Mouse (Mus musculus): ENCODE results near the gene Fam131c.
A peak's percentile ranks its signal among the peaks of the same experiment; 100 is the strongest.

The Fam131c gene

DNA sequence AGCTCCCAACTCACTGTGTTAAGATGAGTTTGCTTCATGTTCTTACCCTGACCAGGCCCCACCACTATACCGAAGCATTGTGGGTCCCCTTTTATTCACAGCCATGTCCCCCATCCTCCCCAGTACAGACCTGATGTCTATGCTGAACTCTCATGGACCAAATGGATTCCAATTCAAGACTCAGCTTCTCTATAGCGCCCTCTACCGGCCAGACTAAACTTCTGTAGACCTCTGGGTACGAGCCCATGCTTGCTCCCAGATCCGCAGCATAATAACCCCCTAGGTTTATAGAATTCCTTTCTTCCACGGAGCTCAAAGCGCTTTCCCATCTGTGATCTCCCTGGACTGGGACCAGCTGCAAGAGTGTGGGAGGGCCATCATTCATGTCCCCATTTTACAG, 7.2 kb upstream of the Fam131c start:
- peak; percentile 64 for DNase-seq

DNA sequence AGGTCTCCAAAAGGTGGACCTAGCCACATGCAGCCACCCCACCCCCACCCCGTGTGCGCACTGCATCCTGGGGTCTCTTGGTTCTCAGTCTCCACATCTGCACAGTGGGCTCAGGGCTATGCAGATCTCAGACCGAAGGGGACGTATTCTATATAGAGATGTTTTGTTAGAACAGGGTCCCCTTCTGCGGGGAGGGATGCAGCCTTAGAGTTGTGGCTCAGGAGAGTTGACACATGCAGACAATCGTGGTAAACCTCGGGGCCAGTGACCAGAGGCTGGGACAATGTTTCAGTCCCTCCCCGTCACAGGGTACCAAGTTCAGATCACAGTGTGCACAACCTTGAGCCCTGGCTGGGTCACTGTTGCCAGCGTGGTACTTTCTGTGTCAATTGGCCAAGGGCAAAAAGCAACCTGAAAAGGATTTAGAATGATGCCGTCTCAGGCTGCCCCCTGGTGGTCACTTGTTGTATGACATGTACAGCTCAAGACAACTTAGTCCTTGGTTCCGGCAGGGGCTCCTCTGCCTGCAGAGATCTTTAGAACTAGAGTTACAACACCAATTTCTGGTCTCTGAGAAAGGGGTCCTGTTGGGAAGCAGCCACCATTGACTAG, 5.0 kb upstream of the Fam131c start:
- peak; percentile 83 for DNase-seq

DNA sequence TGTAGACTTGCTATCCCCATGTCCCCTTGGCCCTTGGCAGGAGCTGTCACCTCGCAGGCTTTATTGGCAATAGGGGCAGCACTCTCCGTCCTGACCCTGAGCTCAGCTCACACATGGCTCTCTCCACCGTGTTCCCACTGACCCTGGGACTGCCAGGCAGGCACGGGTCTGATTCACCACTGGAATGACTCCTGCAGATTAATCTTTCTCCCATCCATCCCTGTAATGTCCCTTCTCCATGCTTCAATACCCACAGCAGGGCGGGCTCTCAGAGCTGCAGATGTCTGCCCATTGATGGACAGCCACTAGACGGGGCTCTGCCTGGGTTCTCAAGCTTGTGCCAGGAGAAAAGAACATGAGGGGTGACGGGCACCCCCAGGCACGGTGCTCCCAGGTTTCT, 2.9 kb upstream of the Fam131c start:
- DNase-seq = no peak

DNA sequence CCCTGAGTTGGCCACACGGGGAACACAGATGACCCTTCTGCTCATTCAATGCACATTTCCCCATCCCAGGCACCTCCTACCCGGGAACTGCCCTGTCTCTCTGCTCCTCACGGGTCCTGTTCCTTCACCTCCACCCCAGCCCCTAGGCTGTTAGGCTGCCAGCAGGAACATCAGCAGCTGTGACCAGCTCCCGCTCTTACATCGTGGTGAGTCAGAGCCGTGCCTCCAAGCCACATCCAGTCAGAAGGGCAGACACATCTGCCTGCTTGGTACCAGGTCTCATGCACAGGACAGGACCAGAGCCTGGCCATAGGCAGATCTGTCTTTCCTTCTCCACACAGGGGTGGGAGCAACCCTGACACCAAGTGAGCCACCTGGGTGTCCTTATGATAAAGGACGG, 2.1 kb upstream of the Fam131c start:
- DNase-seq = no peak

DNA sequence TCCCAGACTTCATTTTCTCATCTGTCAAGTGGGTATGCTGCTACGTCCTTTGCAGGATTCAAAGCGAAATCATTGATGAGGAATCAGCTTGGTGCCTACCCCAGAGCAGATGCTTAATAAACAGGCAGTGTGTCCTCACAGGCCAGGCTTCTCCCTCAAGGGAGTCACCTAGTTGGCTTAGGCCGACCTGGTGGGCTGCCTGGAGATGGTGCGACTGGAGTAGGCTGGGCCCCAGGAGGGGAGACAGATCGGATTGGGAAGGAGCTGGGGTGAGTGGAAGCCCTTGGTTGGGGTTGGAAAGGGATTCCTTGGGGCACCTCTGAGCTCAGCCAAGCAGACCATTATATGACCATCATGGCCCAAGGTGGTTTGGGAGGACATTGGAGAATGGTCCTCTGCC, 4.4 kb downstream of the Fam131c start:
- DNase-seq = no peak

DNA sequence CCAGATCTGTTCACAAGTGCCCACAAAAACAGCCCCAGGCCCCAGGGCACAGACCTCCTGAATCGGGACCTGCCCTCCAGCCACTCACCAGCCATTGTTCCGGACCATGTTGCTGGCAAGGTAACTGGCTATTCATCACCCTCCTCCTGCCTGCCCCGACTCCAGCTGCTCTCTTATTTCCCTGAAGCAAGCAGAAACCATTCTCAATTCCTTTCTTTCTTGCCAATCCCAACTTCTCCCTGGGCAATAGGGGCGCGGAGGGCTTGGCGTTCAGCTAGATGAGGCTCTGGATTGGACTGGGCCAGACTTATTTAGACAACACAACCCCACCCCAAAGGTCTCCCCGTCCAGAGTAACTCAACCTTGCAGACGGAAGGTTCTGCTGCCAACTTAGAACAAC, 11.7 kb downstream of the Fam131c start:
- DNase-seq = no peak

DNA sequence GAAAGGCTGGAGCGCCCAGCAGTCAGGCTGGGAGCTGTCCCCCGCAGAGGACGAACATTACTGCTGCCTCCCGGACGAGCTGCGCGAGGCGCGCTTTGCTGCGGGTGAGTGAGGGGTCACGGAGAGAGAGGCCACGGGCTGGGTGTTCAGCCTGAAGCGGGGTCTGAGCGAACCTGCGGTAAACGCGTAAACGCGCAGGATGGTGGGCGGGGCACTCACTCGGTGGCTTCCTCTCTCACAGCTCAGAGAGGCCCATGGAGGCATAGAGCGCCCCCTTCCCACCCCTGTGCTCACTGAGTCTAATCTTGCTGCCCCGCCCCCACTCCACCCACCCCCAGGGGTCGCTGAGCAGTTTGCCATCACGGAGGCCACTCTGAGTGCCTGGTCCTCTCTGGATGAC, 14.4 kb downstream of the Fam131c start:
- DNase-seq = peak; percentile 74

DNA sequence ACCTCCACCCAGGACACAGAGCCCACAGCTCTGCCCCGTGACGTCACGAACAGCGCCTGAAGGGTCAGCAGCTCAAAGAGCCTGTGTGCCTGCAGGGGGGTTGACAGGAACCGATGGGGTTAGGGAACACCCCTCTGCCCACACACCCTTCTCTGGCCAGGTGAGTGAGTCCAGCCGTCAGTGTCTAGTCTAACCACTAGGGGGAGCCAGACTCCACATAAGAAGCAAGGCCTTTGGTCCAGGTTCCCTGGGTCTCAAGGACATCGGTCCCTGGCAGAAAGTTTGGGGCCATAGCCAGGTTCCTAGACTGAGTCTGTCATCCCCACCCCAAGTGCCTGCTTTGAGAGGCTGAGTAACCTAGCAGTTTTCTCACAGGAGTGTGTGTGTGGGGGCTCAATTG, 17.3 kb downstream of the Fam131c start:
- peak; percentile 53 for DNase-seq

DNA sequence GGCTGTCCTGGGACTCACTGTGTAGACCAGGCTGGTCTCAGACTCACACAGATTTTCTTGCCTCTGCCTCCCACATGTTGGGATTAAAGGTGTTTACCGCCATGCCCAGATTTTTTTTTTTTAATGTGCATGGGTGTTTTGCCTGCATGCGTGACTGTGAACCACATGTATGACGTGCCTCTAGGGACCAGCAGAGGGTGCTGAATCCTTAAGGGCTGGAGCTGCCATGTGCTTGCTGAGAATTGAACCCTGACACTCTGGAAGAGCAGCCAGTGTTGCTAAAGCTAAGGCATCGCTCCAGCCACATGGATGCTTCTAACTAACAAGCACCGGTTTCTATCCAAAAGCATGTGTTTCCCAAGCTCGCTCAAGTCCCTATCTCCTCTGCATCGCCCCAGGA, 18.1 kb downstream of the Fam131c start:
- no peak for DNase-seq

DNA sequence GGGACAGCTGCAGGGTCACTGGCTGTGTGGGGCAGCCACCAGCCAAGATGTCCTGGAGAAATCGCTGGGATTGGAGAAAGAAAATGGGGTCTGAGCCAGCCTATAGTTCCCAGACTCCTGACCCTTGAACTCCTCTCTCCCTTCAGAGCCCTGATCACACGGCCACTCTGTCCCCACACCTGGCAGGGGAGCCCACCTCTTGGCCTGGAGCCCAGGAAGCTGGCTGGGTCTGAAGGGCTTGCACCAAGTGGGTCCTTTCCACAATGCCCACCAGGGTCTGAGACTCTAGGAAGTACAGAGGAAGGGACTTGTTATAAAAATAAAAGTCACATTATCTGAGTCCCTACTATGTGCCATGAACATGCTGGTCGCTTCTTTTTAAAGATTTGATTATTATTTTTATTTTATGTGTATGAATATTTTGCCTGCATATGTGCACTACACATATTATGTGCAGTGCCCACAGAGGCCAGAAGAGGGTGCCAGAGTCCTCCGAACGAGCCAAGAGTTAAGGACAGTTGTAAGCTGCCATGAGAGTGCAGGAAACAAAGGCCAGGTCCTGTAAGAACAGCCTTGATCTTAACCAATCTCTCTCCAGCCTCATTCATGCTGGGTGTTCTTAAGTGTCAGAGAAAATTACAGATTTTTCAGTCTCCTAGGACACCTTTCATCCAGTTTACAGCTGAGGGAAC, 19.2 kb downstream of the Fam131c start:
- DNase-seq = peak; percentile 86

DNA sequence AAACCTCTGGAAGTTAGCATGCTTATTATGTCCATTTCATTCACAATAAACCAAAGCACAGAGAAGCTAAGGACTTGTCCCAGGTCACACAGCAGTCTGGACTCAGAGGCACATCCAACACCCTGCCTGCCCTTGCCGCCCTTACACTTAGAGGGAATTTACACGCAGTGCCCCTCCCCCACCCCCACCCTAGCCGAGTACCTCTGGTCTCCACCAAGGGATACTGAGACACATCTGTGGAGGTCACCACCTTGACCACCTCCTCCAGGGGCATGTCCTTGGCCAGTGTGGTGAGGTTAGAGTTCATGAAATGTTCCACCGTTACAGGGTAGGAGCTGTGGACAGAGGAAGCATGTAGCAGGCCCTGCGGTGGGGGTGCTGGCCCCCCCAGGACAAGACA, 19.9 kb downstream of the Fam131c start:
- no peak for DNase-seq

DNA sequence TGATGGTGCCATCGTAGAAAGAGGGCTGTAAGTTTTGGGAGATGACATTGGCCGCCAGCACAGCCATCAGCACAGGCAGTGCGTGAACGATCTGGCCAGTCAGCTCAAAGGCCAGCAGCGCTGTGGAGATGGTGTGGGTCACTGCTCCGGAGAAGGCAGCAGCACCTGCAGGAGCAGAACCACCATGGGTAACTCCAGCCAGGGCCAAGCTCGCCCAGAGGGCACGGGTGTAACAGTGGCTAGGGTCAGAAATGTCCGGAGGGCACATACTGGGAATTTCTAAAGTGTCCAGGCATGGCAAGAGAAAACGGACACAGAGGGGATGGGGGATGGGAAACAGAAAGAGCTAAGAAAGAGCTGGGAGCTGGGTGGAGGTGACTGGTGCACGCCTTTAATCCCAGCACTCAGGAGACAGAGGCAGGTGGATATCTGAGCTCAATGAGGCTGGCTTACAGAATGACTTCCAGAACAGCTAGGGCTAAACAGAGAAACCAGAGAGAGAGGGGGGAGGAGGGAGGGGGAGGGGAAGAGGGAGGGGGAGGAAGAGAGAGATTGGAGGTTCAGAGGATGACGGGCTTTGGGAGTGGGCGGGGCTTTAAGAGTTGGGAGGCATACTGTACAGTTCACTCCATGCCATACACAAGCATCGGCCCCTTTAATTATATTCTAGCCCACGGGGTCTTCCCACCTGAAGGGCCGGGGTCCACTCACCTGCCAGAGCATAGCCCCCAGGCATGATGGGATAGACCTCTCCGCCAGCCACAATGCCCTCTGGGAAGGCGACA, 21.5 kb downstream of the Fam131c start:
- DNase-seq = no peak

DNA sequence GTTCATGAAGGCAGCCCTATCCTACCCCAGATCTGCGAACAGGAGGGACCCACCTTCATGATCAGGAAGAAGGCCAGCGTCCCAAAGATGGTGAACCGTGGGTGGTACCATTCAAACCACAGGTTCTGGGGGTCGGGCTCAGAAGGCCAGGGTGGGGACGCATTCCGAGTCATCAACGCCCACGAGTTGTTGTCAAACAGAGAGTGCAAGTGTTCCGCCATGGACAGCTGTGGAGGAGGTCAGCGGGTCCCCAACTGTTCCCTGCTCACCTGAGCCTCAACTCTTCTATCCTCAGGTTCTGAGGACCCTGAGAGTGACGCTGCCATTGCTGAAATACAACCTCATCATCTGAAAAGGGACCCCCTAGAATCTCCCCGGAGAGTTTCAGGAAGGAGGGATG, 23.3 kb downstream of the Fam131c start:
- no peak for DNase-seq

DNA sequence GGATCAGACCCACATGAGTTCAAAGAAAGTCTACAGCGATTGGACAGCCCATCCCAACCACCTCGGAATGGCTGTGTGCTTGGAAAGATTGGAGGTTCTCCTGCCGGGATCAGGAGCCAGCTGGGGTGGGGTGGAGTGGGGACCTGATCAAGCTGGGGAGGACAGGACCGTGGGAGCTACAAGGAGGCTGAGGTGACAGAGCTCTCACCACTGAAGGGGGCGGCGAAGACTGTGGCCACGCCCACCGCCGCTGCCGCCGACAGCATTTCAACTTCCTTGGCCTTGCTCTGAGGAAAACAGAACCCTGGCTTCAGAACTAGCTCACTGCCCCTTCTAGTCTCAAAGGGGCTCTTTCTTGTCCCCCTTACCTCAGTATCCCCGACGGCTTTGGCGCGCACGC, 26.7 kb downstream of the Fam131c start:
- peak; percentile 51 for DNase-seq

DNA sequence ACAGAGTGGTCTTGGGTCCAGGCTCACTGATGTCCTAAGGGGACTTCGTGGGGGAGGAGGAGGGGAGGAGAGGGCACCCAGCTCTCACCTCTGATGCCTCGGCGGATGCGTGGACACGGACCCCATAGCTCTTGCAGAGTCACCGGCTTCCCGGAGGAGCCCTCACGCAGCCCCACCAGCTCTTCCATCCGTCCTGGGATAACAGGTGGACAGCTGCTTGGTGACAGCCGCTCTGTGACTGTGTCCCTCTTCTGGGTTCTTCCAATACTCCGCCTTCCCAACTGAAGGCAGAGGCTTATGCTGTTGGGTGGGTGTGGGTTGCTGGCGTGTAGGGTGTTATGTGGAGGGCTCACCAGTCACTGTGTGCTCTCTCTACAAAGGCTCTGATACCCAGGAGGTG, 29.8 kb downstream of the Fam131c start:
- no peak for DNase-seq

DNA sequence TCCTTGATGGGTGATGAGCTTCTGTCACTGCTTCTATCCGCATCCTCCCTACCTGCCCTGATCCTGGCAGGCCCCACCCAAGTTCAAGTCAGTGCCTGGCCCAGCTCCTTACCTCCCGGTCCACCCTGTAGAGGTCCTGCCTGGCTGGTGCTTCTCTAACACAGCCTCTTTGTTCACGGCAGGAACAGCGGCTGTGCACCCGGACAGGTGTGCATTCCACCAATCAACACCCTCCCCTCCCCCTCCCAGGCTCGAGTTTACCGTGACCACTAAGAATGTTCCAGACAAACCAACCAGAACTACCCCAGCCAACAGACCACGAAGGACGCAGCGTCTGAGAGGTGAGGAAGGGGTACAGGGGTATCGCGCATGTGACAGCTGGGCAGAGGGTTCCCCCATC, 30.5 kb downstream of the Fam131c start, which contains the start of gene Clcnka:
Gene Clcnka (minus strand): TSS at position 180 of the 400 bp plus-strand sequence.
- DNase-seq = no peak

DNA sequence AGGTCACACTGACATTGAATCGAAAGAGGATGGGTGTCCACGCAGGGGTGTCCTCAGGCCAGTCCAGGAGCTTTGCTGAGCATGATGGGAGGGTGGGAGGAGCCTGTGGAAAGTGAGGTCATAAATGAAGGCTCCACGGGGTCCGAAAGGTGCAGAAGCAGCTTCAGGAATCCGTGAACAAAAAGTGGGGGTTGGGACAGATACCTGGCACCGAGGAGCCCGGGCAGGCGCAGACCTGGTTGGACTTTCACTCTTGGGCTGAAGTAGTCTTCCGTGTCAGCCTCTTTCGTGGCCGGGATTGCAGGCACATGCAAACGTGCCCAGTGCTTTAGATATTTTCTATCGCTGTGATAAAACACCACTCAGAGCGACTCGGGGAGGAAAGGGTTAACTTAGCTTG, 32.2 kb downstream of the Fam131c start:
- DNase-seq = no peak

DNA sequence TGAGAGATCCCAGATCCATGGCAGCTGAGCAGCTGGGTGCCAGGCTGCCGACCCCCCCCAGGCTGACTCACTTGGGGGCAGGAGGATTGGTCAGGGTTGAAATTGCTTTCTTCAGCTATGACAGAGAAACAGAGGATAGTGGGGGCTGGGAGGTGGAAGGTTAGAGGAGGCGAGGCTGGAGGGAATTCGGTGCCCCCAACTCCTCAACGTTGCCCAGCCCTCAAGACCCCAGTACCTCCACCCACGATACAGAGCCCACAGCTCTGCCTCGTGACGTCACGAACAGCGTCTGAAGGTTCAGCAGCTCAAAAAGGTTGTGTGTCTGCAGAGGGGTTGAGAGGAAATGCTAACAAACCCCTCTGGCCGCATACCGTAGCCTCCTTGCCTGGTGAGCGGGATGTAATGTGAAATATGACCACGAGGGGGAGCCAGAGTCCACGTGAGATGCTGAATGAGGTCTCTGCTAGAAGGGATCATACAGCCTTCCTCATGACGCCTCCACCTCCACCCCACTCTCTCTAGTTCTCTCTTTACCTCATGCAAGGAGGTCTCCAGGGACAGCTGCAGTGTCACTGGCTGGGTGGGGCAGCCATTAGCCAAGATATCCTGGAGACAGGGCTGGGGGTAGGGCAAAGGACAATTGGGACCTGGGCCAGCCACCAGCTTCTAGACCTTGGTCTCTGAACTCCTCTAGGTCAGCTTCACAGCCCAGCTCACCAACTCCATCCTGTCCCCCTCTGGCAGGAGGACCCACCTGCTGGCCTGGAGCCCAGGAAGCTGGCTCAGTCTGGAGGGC, 36.7 kb downstream of the Fam131c start:
- DNase-seq = peak; percentile 90

DNA sequence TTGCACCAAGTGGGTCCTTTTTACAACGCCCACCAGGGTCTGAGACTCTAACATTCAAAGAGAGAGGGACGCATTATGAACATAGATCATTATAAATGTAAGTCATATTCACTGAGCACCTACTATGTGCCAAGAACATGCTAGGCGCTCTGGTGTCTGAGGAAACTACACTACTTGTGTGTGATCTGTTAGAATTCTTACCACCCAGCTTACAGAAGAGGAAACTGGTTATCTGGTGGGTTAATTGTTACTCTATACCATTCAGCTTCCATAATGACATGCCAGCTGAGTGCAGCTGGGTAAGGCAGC, 37.2 kb downstream of the Fam131c start:
- DNase-seq = no peak

DNA sequence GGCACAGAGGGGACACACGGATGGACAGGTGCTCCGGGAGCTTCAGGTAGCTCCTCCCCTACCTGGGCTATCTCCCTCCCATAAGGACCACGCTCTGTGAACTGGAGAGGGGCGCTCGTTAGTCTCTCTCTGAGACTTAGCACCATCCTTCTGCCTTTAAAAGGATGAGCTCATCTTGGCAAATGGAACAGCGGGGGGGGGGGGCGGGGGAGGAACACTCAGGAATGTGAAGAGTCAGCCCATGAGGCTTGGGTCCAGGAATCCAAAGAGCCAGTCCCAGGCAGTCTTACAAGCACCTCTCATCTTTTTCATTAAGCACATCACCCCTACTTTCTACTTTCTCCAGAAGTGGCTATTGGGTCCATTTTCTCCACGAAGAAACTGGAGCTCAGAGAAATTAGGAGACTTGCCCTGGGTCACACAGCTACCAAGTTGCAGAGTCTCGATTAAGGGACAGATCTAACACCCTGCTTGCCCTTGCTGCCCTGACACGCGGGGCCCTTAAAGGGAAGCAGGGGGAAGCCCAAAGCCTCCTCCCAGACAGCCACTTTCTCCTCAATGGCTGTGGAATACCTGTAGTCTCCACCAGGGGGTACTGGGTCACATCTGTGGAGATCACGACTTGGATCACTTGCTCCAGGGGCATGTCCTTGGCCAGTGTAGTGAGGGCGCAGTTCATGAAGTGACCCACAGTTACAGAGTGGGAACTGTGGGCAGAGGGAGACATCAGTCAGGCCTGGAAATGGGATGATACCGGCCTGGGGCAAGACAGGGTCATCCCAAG, 38.7 kb downstream of the Fam131c start:
- peak; percentile 70 for DNase-seq

DNA sequence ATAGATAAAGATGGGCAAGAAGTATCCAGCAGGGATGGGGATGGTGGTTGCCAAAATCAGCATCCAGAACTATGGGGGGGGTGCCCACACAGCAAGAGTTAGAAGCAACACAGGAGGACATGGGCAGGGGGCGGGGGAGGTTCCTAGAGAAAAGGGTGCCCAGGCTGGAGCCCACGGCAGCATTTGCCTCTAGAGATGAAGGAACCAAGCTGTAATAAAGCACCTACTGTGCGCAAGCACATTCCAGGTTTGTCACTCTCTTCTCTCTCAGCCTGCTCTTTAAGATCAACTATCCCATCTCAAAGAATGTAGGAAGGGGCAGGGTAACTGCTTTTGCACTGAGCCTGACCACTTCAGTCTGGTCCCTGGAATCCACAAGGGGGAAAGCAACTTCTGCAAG, 40.6 kb downstream of the Fam131c start:
- DNase-seq = no peak

DNA sequence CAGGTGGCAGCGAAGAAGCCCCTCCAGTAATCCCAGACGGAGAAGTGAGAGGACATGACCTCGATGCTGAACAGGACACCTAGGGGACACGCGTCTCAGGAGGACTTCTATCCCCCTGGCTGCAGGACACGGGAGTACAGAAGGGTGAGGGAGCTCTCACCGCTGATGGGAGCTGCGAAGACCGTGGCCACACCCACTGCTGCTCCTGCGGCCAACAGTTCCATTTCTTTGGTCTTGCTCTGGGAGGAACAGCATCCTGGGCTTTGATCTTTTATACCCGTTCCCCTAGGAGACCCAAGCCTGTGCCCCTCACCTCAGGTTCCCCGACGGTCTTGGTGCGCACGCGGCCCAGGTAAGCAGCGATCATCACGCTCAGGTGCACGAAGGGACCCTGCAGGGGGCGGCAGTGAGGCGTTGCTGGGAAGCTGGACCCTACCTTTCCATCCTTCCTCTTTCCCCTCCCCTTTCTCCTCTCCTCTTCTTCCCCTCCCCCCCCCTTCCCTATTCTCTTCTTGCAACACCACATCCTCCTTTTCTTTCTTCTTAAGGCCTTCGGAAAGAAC, 43.5 kb downstream of the Fam131c start:
- peak; percentile 59 for DNase-seq

All from thymus, postnatal 4 days (tissue).